Mouse (Mus musculus): ENCODE results near the gene Vps13d. TPM values are rescaled to one million over a fixed set of nuclear protein-coding genes. Genes with fewer than 3 reads are reported as not detected.

Gene Vps13d
- total RNA-seq, 1 experiment from 2014 or later, result 41.1 TPM

GRCm38 (mm10) chr4:145009934-145010333 lies 184.9 kb downstream of the Vps13d start:
- ATAC-seq (replicated peaks in 1 of 2; ENCODE audit: insufficient read depth in 1 of 2, low FRiP score in 2 of 2, low TSS enrichment in 1 of 2, low read depth in 1 of 2, poor library complexity in 2 of 2, severe bottlenecking in 2 of 2), result no peak

GRCm38 (mm10) chr4:145009437-145009836 lies 185.4 kb downstream of the Vps13d start:
- no peak for ATAC-seq (replicated peaks in 1 of 2; ENCODE audit: insufficient read depth in 1 of 2, low FRiP score in 2 of 2, low TSS enrichment in 1 of 2, low read depth in 1 of 2, poor library complexity in 2 of 2, severe bottlenecking in 2 of 2)

GRCm38 (mm10) chr4:145005943-145006545 lies 188.8 kb downstream of the Vps13d start:
- no peak for ATAC-seq (replicated peaks in 1 of 2; ENCODE audit: insufficient read depth in 1 of 2, low FRiP score in 2 of 2, low TSS enrichment in 1 of 2, low read depth in 1 of 2, poor library complexity in 2 of 2, severe bottlenecking in 2 of 2)

- ATAC-seq (replicated peaks in 1 of 2; ENCODE audit: insufficient read depth in 1 of 2, low FRiP score in 2 of 2, low TSS enrichment in 1 of 2, low read depth in 1 of 2, poor library complexity in 2 of 2, severe bottlenecking in 2 of 2), result no peak
Observed at GRCm38 (mm10) chr4:145004176-145004575, 190.6 kb downstream of the Vps13d start.

GRCm38 (mm10) chr4:145002733-145003132 lies 192.1 kb downstream of the Vps13d start:
- no peak for ATAC-seq (replicated peaks in 1 of 2; ENCODE audit: insufficient read depth in 1 of 2, low FRiP score in 2 of 2, low TSS enrichment in 1 of 2, low read depth in 1 of 2, poor library complexity in 2 of 2, severe bottlenecking in 2 of 2)

- ATAC-seq (replicated peaks in 1 of 2; ENCODE audit: insufficient read depth in 1 of 2, low FRiP score in 2 of 2, low TSS enrichment in 1 of 2, low read depth in 1 of 2, poor library complexity in 2 of 2, severe bottlenecking in 2 of 2), result peak in 1 of 2 experiments; percentile 11; a peak in 3 of 4 replicates
Observed at GRCm38 (mm10) chr4:144999903-145000382, 194.9 kb downstream of the Vps13d start.

GRCm38 (mm10) chr4:144999572-144999880 lies 195.3 kb downstream of the Vps13d start:
- ATAC-seq (replicated peaks in 1 of 2; ENCODE audit: insufficient read depth in 1 of 2, low FRiP score in 2 of 2, low TSS enrichment in 1 of 2, low read depth in 1 of 2, poor library complexity in 2 of 2, severe bottlenecking in 2 of 2), result peak; percentile 50 to 61

GRCm38 (mm10) chr4:144998808-144999571 lies 195.8 kb downstream of the Vps13d start:
- ATAC-seq (replicated peaks in 1 of 2; ENCODE audit: insufficient read depth in 1 of 2, low FRiP score in 2 of 2, low TSS enrichment in 1 of 2, low read depth in 1 of 2, poor library complexity in 2 of 2, severe bottlenecking in 2 of 2), result no peak

GRCm38 (mm10) chr4:144997887-144998658 lies 196.7 kb downstream of the Vps13d start:
- 0 out of 4 replicates have a peak, but pooled peaks of 1 of the 2 experiments have one; percentile 13 for ATAC-seq (replicated peaks in 1 of 2; ENCODE audit: insufficient read depth in 1 of 2, low FRiP score in 2 of 2, low TSS enrichment in 1 of 2, low read depth in 1 of 2, poor library complexity in 2 of 2, severe bottlenecking in 2 of 2)

- no peak for ATAC-seq (replicated peaks in 1 of 2; ENCODE audit: insufficient read depth in 1 of 2, low FRiP score in 2 of 2, low TSS enrichment in 1 of 2, low read depth in 1 of 2, poor library complexity in 2 of 2, severe bottlenecking in 2 of 2)
Observed at GRCm38 (mm10) chr4:144996996-144997820, 197.6 kb downstream of the Vps13d start.

GRCm38 (mm10) chr4:144995826-144996225 lies 199.0 kb downstream of the Vps13d start:
- peak; percentile 76 to 84 for ATAC-seq (replicated peaks in 1 of 2; ENCODE audit: insufficient read depth in 1 of 2, low FRiP score in 2 of 2, low TSS enrichment in 1 of 2, low read depth in 1 of 2, poor library complexity in 2 of 2, severe bottlenecking in 2 of 2)

- no peak for ATAC-seq (replicated peaks in 1 of 2; ENCODE audit: insufficient read depth in 1 of 2, low FRiP score in 2 of 2, low TSS enrichment in 1 of 2, low read depth in 1 of 2, poor library complexity in 2 of 2, severe bottlenecking in 2 of 2)
Observed at GRCm38 (mm10) chr4:144993047-144993917, 201.5 kb downstream of the Vps13d start.

- ATAC-seq (replicated peaks in 1 of 2; ENCODE audit: insufficient read depth in 1 of 2, low FRiP score in 2 of 2, low TSS enrichment in 1 of 2, low read depth in 1 of 2, poor library complexity in 2 of 2, severe bottlenecking in 2 of 2), result no peak
Observed at GRCm38 (mm10) chr4:144992413-144992812, 202.4 kb downstream of the Vps13d start.

GRCm38 (mm10) chr4:144988443-144989206 lies 206.2 kb downstream of the Vps13d start:
- ATAC-seq (replicated peaks in 1 of 2; ENCODE audit: insufficient read depth in 1 of 2, low FRiP score in 2 of 2, low TSS enrichment in 1 of 2, low read depth in 1 of 2, poor library complexity in 2 of 2, severe bottlenecking in 2 of 2), result peak; percentile 10 to 20; a peak in 1 of 4 replicates

- ATAC-seq (replicated peaks in 1 of 2; ENCODE audit: insufficient read depth in 1 of 2, low FRiP score in 2 of 2, low TSS enrichment in 1 of 2, low read depth in 1 of 2, poor library complexity in 2 of 2, severe bottlenecking in 2 of 2), result no peak; a peak in 1 of 4 replicates
Observed at GRCm38 (mm10) chr4:144986016-144986805, 208.6 kb downstream of the Vps13d start.

Data from hematopoietic stem cell, adult 5-6 weeks (primary cell).